Mouse (Mus musculus) olfactory bulb, adult 2 months (tissue): ENCODE measurements around the gene Zdhhc18. TPM values are rescaled to one million over a fixed set of nuclear protein-coding genes. Genes with fewer than 3 reads are reported as not detected.

ENCODE experiments used
- H3K27ac ChIP-seq: fragments of 200-500 bp; 2 replicates; pipeline ENCODE4 v1.5.1; 2012; ENCODE audit warnings: low read depth, low read length; ENCODE audit not compliant: insufficient read depth
- H3K4me1 ChIP-seq: fragments of 200-500 bp; 2 replicates; pipeline ENCODE4 v1.6.1; 2012; ENCODE audit warnings: low read length; ENCODE audit not compliant: control insufficient read depth, insufficient read depth
- H3K4me3 ChIP-seq: fragments of 200-500 bp; 2 replicates; pipeline ENCODE4 v1.5.1; 2012; ENCODE audit warnings: mild to moderate bottlenecking, low read depth, low read length, moderate library complexity; ENCODE audit not compliant: insufficient read depth
- CTCF ChIP-seq: fragments of 200-500 bp; IDR thresholded peaks from 2 replicates; pipeline ENCODE4 v1.5.1; 2012; ENCODE audit warnings: low read depth, mild to moderate bottlenecking, low read length, moderate library complexity; ENCODE audit not compliant: insufficient read depth
- POLR2A ChIP-seq: fragments of 200-500 bp; IDR thresholded peaks from 2 replicates; pipeline ENCODE4 v1.6.1; 2012; ENCODE audit warnings: mild to moderate bottlenecking, low read depth, low read length, moderate library complexity; ENCODE audit not compliant: insufficient read depth
- WGBS: fragments of 180-500 bp; shearing (Covaris S2); methylation state at CpG from one replicate; pipeline ENCODE4 v1.1.7; 2018; 5-methylcytosine and 5-hydroxymethylcytosine counted together
- polyA plus RNA-seq: library from polyadenylated mRNA; stranded (reverse); fragments of >200 nt; gene quantifications from 2 replicates; pipeline ENCODE4 v1.2.4, GENCODE M21; 2012; ENCODE audit warnings: low replicate concordance; ENCODE audit not compliant: missing spikeins, insufficient read depth, insufficient read length

Zdhhc18 gene
- polyA plus RNA-seq, 1 experiment, result not detected

- Histone ChIP-seq H3K4me1 (peaks cover 2% of the 10 kb centered on the region; the same call in 1 of the 2 replicates), H3K27ac (no peak overlapping the region), H3K4me3 (no peak overlapping the region)
- WGBS, result 30% methylated on average over 11 of the region's 11 CpGs
- TF ChIP-seq CTCF, result no peak
- no peak for TF ChIP-seq POLR2A
Measured at GRCm38 (mm10) chr4:133563123-133563571, 86.8 kb downstream of the Zdhhc18 start.

DNA sequence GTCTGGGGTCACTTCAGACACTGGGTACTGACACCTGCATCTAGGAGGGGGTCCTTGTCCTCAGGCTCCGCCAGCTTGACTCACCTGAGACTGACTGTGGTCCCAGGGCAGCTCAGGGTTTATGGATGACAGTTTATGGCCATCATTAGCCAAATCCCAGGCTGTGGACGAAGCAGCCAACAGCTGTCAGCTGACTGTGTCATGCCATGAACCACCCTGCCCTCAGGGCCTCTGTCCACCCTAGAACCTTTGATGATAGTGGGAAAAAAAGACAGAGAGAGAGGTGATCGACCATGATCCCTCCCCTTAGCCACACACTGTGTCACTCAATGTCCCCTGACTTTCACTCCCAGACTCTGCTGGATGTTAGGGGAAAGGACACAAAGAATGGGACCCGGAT, 88.3 kb downstream of the Zdhhc18 start:
- WGBS, result 76% methylated on average over 4 of the region's 4 CpGs

GRCm38 (mm10) chr4:133559846-133560245, 90.1 kb downstream of the Zdhhc18 start:
- peaks cover 2% of the 10 kb centered on the region; the same call in 1 of the 2 replicates for H3K4me1 ChIP-seq
- WGBS, result 77% methylated on average over 4 of the region's 4 CpGs
- no peak overlapping the region for H3K4me3 ChIP-seq

More for the DNA sequence above, 88.3 kb downstream of the Zdhhc18 start:
- Histone ChIP-seq H3K4me1 (peaks cover 2% of the 10 kb centered on the region; the same call in 1 of the 2 replicates), H3K27ac (no peak overlapping the region), H3K4me3 (no peak overlapping the region)
- TF ChIP-seq POLR2A, result no peak
- TF ChIP-seq CTCF, result no peak

DNA sequence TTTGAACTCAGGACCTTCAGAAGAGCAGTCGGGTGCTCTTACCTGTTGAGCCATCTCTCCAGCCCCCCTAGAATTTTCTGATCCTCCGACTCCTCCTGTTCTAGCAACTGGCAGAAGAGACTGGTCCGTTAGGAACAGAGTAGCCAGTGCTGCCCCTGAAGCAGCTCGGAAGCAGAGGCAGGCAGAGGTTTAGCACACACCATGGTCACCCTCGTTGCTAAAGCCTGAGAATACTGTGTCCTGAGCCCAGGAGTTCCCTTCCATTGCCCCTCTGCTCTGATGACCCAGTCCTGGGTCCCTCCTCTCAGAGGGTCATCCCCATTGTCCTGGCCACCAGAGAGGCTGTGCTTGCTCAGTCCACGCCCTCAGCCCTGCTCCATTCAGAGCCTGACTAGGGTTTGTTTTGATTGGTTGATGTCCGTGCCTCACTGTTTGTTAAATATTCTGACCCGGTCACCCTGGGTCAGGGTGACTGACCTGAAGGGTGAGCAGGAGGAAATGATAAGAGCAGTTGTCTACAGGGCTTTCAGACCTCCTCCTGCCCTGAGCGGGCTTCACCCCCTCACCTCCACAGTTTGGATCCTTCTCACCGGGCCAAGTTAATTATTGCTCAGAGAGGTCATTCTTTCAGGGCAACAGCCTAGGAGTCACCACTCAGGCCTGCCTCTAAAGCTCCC, 92.8 kb downstream of the Zdhhc18 start:
- Histone ChIP-seq H3K4me1 (no peaks in the 10 kb centered on the region), H3K4me3 (no peak overlapping the region), H3K27ac (no peak overlapping the region)
- TF ChIP-seq CTCF (no peak), POLR2A (no peak)
- WGBS, result 46% methylated on average over 10 of the region's 10 CpGs

More at GRCm38 (mm10) chr4:133559846-133560245, 90.1 kb downstream of the Zdhhc18 start:
- TF ChIP-seq POLR2A (no peak), CTCF (no peak)
- no peak overlapping the region for H3K27ac ChIP-seq

Other genes starting within 250 kb of the Zdhhc18 start
- not detected in 2 replicates for gene Tent5b, start 170.0 kb downstream of the Zdhhc18 start, polyA plus RNA-seq
- gene Trnp1, start 151.6 kb downstream of the Zdhhc18 start, polyA plus RNA-seq, result not detected in 2 replicates
- gene Kdf1, start 131.2 kb downstream of the Zdhhc18 start, polyA plus RNA-seq, result not detected in 2 replicates
- 355 TPM in 1 of 2 replicates, not detected in the other for gene Nudc, start 104.2 kb downstream of the Zdhhc18 start, polyA plus RNA-seq
- gene Nr0b2, start 96.8 kb downstream of the Zdhhc18 start, polyA plus RNA-seq, result not detected in 2 replicates
- gene Gpatch3, start 75.4 kb downstream of the Zdhhc18 start, polyA plus RNA-seq, result not detected in 2 replicates
- not detected in 2 replicates for gene Gpn2, start 65.8 kb downstream of the Zdhhc18 start, polyA plus RNA-seq
- not detected in 2 replicates for gene Sfn, start 48.0 kb downstream of the Zdhhc18 start, polyA plus RNA-seq
- gene Pigv, start 22.5 kb upstream of the Zdhhc18 start, polyA plus RNA-seq, result not detected in 2 replicates
- gene Arid1a, start 106.6 kb upstream of the Zdhhc18 start, polyA plus RNA-seq, result 655 TPM in 1 of 2 replicates, not detected in the other
- not detected in 2 replicates for gene Rps6ka1, start 237.6 kb upstream of the Zdhhc18 start, polyA plus RNA-seq